Mouse (Mus musculus) testis, postnatal 14 days (tissue): Measurements from ENCODE around the gene Cdh23.

Source experiments
- DNase-seq: peaks from one replicate; pipeline ENCODE4 v3.0.0; 2021; ENCODE audit warnings: low spot score

The Cdh23 gene

DNA sequence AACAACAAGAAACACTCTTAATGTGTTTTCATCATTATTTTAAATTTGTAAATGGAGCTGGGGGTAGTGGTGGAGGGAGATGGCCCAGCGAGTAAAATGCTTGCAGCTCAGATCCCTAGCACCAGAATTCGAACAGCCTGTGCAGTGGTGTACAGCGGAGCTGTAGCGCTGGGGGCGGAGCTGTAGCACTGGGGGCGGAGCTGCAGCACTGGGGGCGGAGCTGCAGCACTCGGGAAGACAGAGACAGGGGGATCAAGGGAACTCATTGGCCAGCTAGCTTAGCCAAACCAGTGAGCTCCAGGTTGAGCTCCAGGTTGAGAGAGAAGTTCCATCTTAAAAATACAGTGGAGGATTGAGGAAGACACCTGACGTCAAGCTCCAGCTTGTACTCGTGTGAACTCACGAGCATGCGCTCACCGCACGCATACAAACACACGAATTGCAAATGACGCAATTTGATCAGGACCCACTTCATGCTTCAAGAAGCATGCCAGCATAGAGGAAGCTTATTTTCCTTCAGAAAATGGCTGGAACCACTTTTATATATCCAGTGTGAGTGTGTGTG, 438.9 kb downstream of the Cdh23 start:
- no peak for DNase-seq

GRCm38 (mm10) chr10:60256088-60256487, 440.2 kb downstream of the Cdh23 start:
- DNase-seq = no peak
